Mouse (Mus musculus): ENCODE data around the gene Csnk1g1. TPM values are rescaled to one million over a fixed set of nuclear protein-coding genes. Genes with fewer than 3 reads are reported as not detected.

The Csnk1g1 gene
- total RNA-seq, 2 experiments from 2014 or later: 11.9 to 12.0 TPM

GRCm38 (mm10) chr9:66061656-66062055 is 152.9 kb downstream of the Csnk1g1 start:
- intact Hi-C loops (cut with DNase I): loop anchor here (5.0 kb wide), 1 partner anchor 61 kb away; no protein-coding TSS in a partner anchor
- DNase-seq (ENCODE audit: low spot score): no peak

- DNase-seq (ENCODE audit: low spot score): no peak
- intact Hi-C loops (cut with DNase I): loop anchor here (5.0 kb wide), 1 partner anchor 59 kb away; no protein-coding TSS in a partner anchor
Measured at GRCm38 (mm10) chr9:66063446-66063845, 154.7 kb downstream of the Csnk1g1 start.

GRCm38 (mm10) chr9:66064316-66064715 is 155.6 kb downstream of the Csnk1g1 start:
- intact Hi-C loops (cut with DNase I): loop anchor here (5.0 kb wide), 1 partner anchor 58 kb away; no protein-coding TSS in a partner anchor
- DNase-seq (ENCODE audit: low spot score): no peak

GRCm38 (mm10) chr9:66066791-66067190 is 158.1 kb downstream of the Csnk1g1 start:
- intact Hi-C loops (cut with DNase I): no loop called here
- no peak for DNase-seq (ENCODE audit: low spot score)

GRCm38 (mm10) chr9:66067542-66067941 is 158.8 kb downstream of the Csnk1g1 start:
- DNase-seq (ENCODE audit: low spot score): peak; percentile 29
- intact Hi-C loops (cut with DNase I): no loop called here

- no peak for DNase-seq (ENCODE audit: low spot score)
- intact Hi-C loops (cut with DNase I): no loop called here
Measured at GRCm38 (mm10) chr9:66068056-66068455, 159.3 kb downstream of the Csnk1g1 start.

- intact Hi-C loops (cut with DNase I): no loop called here
- DNase-seq (ENCODE audit: low spot score): no peak
Measured at GRCm38 (mm10) chr9:66068971-66069391, 160.3 kb downstream of the Csnk1g1 start.

- intact Hi-C loops (cut with DNase I): no loop called here
Measured at GRCm38 (mm10) chr9:66069583-66069982, 160.9 kb downstream of the Csnk1g1 start, which contains the start of gene Snx22. Gene Snx22, minus strand, starts transcription at chr9:66069719.

GRCm38 (mm10) chr9:66070151-66070550 is 161.4 kb downstream of the Csnk1g1 start:
- no peak for DNase-seq (ENCODE audit: low spot score)
- intact Hi-C loops (cut with DNase I): no loop called here

More at GRCm38 (mm10) chr9:66069583-66069982, 160.9 kb downstream of the Csnk1g1 start, which contains the start of gene Snx22:
- peak; percentile 62 for DNase-seq (ENCODE audit: low spot score)

- intact Hi-C loops (cut with DNase I): no loop called here
- DNase-seq (ENCODE audit: low spot score): no peak
Measured at GRCm38 (mm10) chr9:66072754-66073153, 164.0 kb downstream of the Csnk1g1 start.

- no peak for DNase-seq (ENCODE audit: low spot score)
- intact Hi-C loops (cut with DNase I): no loop called here
Measured at GRCm38 (mm10) chr9:66078072-66078471, 169.3 kb downstream of the Csnk1g1 start.

GRCm38 (mm10) chr9:66078493-66078892 is 169.8 kb downstream of the Csnk1g1 start:
- intact Hi-C loops (cut with DNase I): no loop called here
- DNase-seq (ENCODE audit: low spot score): no peak

- intact Hi-C loops (cut with DNase I): loop anchor here (10.0 kb wide), 1 partner anchor 476 kb away; no protein-coding TSS in a partner anchor
- DNase-seq (ENCODE audit: low spot score): no peak
Measured at GRCm38 (mm10) chr9:66080804-66081459, 172.2 kb downstream of the Csnk1g1 start.

GRCm38 (mm10) chr9:66081999-66082398 is 173.3 kb downstream of the Csnk1g1 start:
- intact Hi-C loops (cut with DNase I): loop anchor here (10.0 kb wide), 1 partner anchor 477 kb away; no protein-coding TSS in a partner anchor
- DNase-seq (ENCODE audit: low spot score): no peak

GRCm38 (mm10) chr9:66084171-66084570 is 175.4 kb downstream of the Csnk1g1 start:
- intact Hi-C loops (cut with DNase I): loop anchor here (10.0 kb wide), 1 partner anchor 479 kb away; no protein-coding TSS in a partner anchor
- DNase-seq (ENCODE audit: low spot score): no peak

- intact Hi-C loops (cut with DNase I): loop anchor here (5.0 to 10.0 kb wide), 3 partner anchors 35 to 482 kb away; no protein-coding TSS in a partner anchor
Measured at GRCm38 (mm10) chr9:66087062-66087461, 178.3 kb downstream of the Csnk1g1 start.

GRCm38 (mm10) chr9:66088411-66088810 is 179.7 kb downstream of the Csnk1g1 start:
- intact Hi-C loops (cut with DNase I): loop anchor here (5.0 to 10.0 kb wide), 3 partner anchors 36 to 484 kb away; no protein-coding TSS in a partner anchor
- no peak for DNase-seq (ENCODE audit: low spot score)

More at GRCm38 (mm10) chr9:66087062-66087461, 178.3 kb downstream of the Csnk1g1 start:
- no peak for DNase-seq (ENCODE audit: low spot score)

GRCm38 (mm10) chr9:66090593-66091244 is 182.0 kb downstream of the Csnk1g1 start:
- intact Hi-C loops (cut with DNase I): no loop called here

GRCm38 (mm10) chr9:66091327-66092231 is 182.9 kb downstream of the Csnk1g1 start:
- intact Hi-C loops (cut with DNase I): no loop called here
- no peak for DNase-seq (ENCODE audit: low spot score)

More at GRCm38 (mm10) chr9:66090593-66091244, 182.0 kb downstream of the Csnk1g1 start:
- DNase-seq (ENCODE audit: low spot score): no peak

GRCm38 (mm10) chr9:66092664-66093063 is 183.9 kb downstream of the Csnk1g1 start:
- no peak for DNase-seq (ENCODE audit: low spot score)
- intact Hi-C loops (cut with DNase I): no loop called here
